Mouse (Mus musculus) Patski (cell line): ENCODE measurements around the gene Pgap2. TPM values are rescaled to one million over a fixed set of nuclear protein-coding genes. Genes with fewer than 3 reads are reported as not detected.

Experiments used
- ATAC-seq: fragments of 100-300 bp; one replicate; pipeline ENCODE4 v1.8.0; 2021
- CTCF ChIA-PET: fragments of 350-600 bp; sonication (Branson Sonifier 250); formaldehyde crosslinking; loops from one replicate; lab custom pipeline; 2022; ENCODE audit warnings: inconsistent platforms; lab: Charles Lee
- POLR2A ChIA-PET: fragments of 350-600 bp; sonication (Branson Sonifier 250); formaldehyde crosslinking; loops from one replicate; lab custom pipeline; 2022; ENCODE audit warnings: antibody characterized with exemption, inconsistent platforms; lab: Charles Lee
- DNase-seq: peaks from one replicate; pipeline ENCODE4 v3.0.0-alpha.2; 2011; ENCODE audit warnings: low read depth, low spot score
- H3K27me3 ChIP-seq: fragments of 371-371 bp; one replicate; pipeline ENCODE4 v1.5.1; 2021
- CTCF ChIP-seq: fragments of 100-300 bp; IDR thresholded peaks from one replicate; pipeline ENCODE4 v1.5.1; 2021
- in situ Hi-C: fragments of 300-500 bp; cut with MboI; formaldehyde crosslinking; loops from 3 replicates; pipeline ENCODE4 v1.11.1; 2018; ENCODE audit warnings: low pct_unique_long_range_greater_than_20kb, mixed read lengths
- polyA plus RNA-seq: library from polyadenylated mRNA; unstranded; gene quantifications from one replicate; pipeline ENCODE4 v1.2.3, GENCODE M21; 2021

The Pgap2 gene
- polyA plus RNA-seq, 1 experiment from 2014 or later = 33.7 TPM

GRCm38 (mm10) chr7:102211071-102211470 is 1.1 kb downstream of the Pgap2 start:
- no peaks in the 10 kb centered on the region for H3K27me3 ChIP-seq
- DNase-seq = no peak
- ChIA-PET POLR2A (interaction anchor here (1.0 kb wide), 1 partner anchor 17 kb away, joined by 3 read pairs; no protein-coding TSS in a partner anchor), CTCF (interaction anchor here (0.7 to 2.9 kb wide), 3 partner anchors 10 to 19 kb away, joined by 3 to 19 read pairs (median 3); no protein-coding TSS in a partner anchor)
- in situ Hi-C loops = no loop called here
- ATAC-seq = no peak
- peak; percentile 36 for TF ChIP-seq CTCF

- ChIA-PET POLR2A (interaction anchor here (0.7 kb wide), 1 partner anchor 16 kb away, joined by 3 read pairs; no protein-coding TSS in a partner anchor), CTCF (interaction anchor here (0.7 to 4.0 kb wide), 3 partner anchors 11 to 62 kb away, joined by 3 to 19 read pairs (median 4); partner anchors contain the start of genes Nup98 and Pgap2)
- no peak for ATAC-seq
- DNase-seq = no peak
- TF ChIP-seq CTCF = no peak
- no peaks in the 10 kb centered on the region for H3K27me3 ChIP-seq
- in situ Hi-C loops = no loop called here
Measured at GRCm38 (mm10) chr7:102221899-102222298, 11.9 kb downstream of the Pgap2 start.

- no peaks in the 10 kb centered on the region for H3K27me3 ChIP-seq
- peak; percentile 54 for ATAC-seq
- in situ Hi-C loops = no loop called here
- no peak for DNase-seq
- CTCF ChIA-PET = interaction anchor here (1.5 to 4.0 kb wide), 3 partner anchors 11 to 53 kb away, joined by 4 to 19 read pairs (median 4); partner anchors contain the start of genes Nup98 and Pgap2
- TF ChIP-seq CTCF = peak; percentile 61
- POLR2A ChIA-PET = interaction anchor here (0.7 kb wide), 1 partner anchor 15 kb away, joined by 3 read pairs; no protein-coding TSS in a partner anchor
Measured at GRCm38 (mm10) chr7:102222336-102222735, 12.3 kb downstream of the Pgap2 start.

GRCm38 (mm10) chr7:102222830-102223556 is 13.0 kb downstream of the Pgap2 start:
- H3K27me3 ChIP-seq = no peaks in the 10 kb centered on the region
- in situ Hi-C loops = no loop called here
- TF ChIP-seq CTCF = no peak
- POLR2A ChIA-PET = no interaction called here
- DNase-seq (no peak), ATAC-seq (peak; percentile 74)
- CTCF ChIA-PET = interaction anchor here (1.0 to 4.0 kb wide), 4 partner anchors 12 to 203 kb away, joined by 4 to 19 read pairs (median 4); partner anchors contain the start of genes Nup98 and Pgap2

- no peaks in the 10 kb centered on the region for H3K27me3 ChIP-seq
- in situ Hi-C loops = no loop called here
- DNase-seq = no peak
- CTCF ChIA-PET = interaction anchor here (1.0 to 1.5 kb wide), 3 partner anchors 20 to 202 kb away, joined by 4 read pairs; no protein-coding TSS in a partner anchor
- ATAC-seq = no peak
- no peak for TF ChIP-seq CTCF
- POLR2A ChIA-PET = no interaction called here
Measured at GRCm38 (mm10) chr7:102223883-102224738, 14.1 kb downstream of the Pgap2 start.

- POLR2A ChIA-PET = no interaction called here
- TF ChIP-seq CTCF = no peak
Measured at GRCm38 (mm10) chr7:102226051-102226450, 16.0 kb downstream of the Pgap2 start.

GRCm38 (mm10) chr7:102228049-102228670 is 18.2 kb downstream of the Pgap2 start:
- H3K27me3 ChIP-seq = no peaks in the 10 kb centered on the region
- in situ Hi-C loops = loop anchor here (25.0 kb wide), 1 partner anchor 566 kb away; the partner anchor contains the start of gene Clpb
- ChIA-PET POLR2A (interaction anchor here (0.5 to 0.8 kb wide), 3 partner anchors 13 to 86 kb away, joined by 3 read pairs; no protein-coding TSS in a partner anchor), CTCF (interaction anchor here (1.4 kb wide), 1 partner anchor 19 kb away, joined by 3 read pairs; no protein-coding TSS in a partner anchor)
- TF ChIP-seq CTCF = no peak
- DNase-seq (no peak), ATAC-seq (no peak)

More at GRCm38 (mm10) chr7:102226051-102226450, 16.0 kb downstream of the Pgap2 start:
- in situ Hi-C loops = loop anchor here (25.0 kb wide), 1 partner anchor 564 kb away; the partner anchor contains the start of gene Clpb
- CTCF ChIA-PET = no interaction called here
- no peaks in the 10 kb centered on the region for H3K27me3 ChIP-seq
- DNase-seq (no peak), ATAC-seq (no peak)

GRCm38 (mm10) chr7:102229814-102230213 is 19.8 kb downstream of the Pgap2 start:
- DNase-seq = no peak
- POLR2A ChIA-PET = no interaction called here
- in situ Hi-C loops = loop anchor here (25.0 kb wide), 1 partner anchor 568 kb away; the partner anchor contains the start of gene Clpb
- no peaks in the 10 kb centered on the region for H3K27me3 ChIP-seq
- TF ChIP-seq CTCF = no peak
- ATAC-seq = no peak
- CTCF ChIA-PET = interaction anchor here (1.0 kb wide), 1 partner anchor 18 kb away, joined by 3 read pairs; no protein-coding TSS in a partner anchor

GRCm38 (mm10) chr7:102233059-102233458 is 23.1 kb downstream of the Pgap2 start:
- POLR2A ChIA-PET = no interaction called here
- no peaks in the 10 kb centered on the region for H3K27me3 ChIP-seq
- DNase-seq (no peak), ATAC-seq (no peak)
- CTCF ChIA-PET = no interaction called here
- in situ Hi-C loops = loop anchor here (25.0 kb wide), 1 partner anchor 571 kb away; the partner anchor contains the start of gene Clpb
- TF ChIP-seq CTCF = no peak
